Mouse (Mus musculus) C2C12 (cell line): Measurements from ENCODE around the gene Fev. TPM values are rescaled to one million over a fixed set of nuclear protein-coding genes. Genes with fewer than 3 reads are reported as not detected.

Experiments
- H3K27me3 ChIP-seq: one replicate; pipeline ENCODE4 v1.6.1; 2011; ENCODE audit not compliant: control insufficient read depth, insufficient read depth, insufficient read length
- H3K36me3 ChIP-seq: one replicate; pipeline ENCODE4 v1.6.1; 2011; ENCODE audit not compliant: control insufficient read depth, insufficient read depth
- H3K4me3 ChIP-seq: one replicate; pipeline ENCODE4 v1.5.1; 2011; ENCODE audit warnings: mild to moderate bottlenecking, control low read depth; ENCODE audit not compliant: poor library complexity, insufficient read depth, severe bottlenecking
- H3K79me2 ChIP-seq: one replicate; pipeline ENCODE4 v1.6.1; 2011; ENCODE audit not compliant: control insufficient read depth, insufficient read depth
- H3K79me3 ChIP-seq: one replicate; pipeline ENCODE4 v1.6.1; 2011; ENCODE audit warnings: low read depth, control low read depth
- H3ac ChIP-seq: one replicate; pipeline ENCODE3; 2011; ENCODE audit warnings: low read depth; ENCODE audit not compliant: control insufficient read depth, insufficient read length
- CEBPB ChIP-seq: IDR thresholded peaks from one replicate; pipeline ENCODE4 v1.6.1; 2011; ENCODE audit warnings: low read depth, mild to moderate bottlenecking, control low read depth, moderate library complexity
- CTCF ChIP-seq: IDR thresholded peaks from one replicate; pipeline ENCODE4 v1.5.1; 2011; ENCODE audit not compliant: control insufficient read depth, insufficient read depth, insufficient read length
- FOSL1 ChIP-seq: IDR thresholded peaks from one replicate; pipeline ENCODE4 v1.8.0; 2011; ENCODE audit warnings: mild to moderate bottlenecking, low read length; ENCODE audit not compliant: poor library complexity, insufficient read depth, severe bottlenecking
- MAX ChIP-seq: IDR thresholded peaks from one replicate; pipeline ENCODE4 v1.6.1; 2011; ENCODE audit warnings: mild to moderate bottlenecking, control low read depth
- MYOD1 ChIP-seq: IDR thresholded peaks from one replicate; pipeline ENCODE4 v1.6.1; 2011; ENCODE audit warnings: low read depth; ENCODE audit not compliant: control insufficient read depth, insufficient read length
- MYOG ChIP-seq: IDR thresholded peaks from one replicate; pipeline ENCODE4 v1.6.1; 2011; ENCODE audit not compliant: control insufficient read depth, insufficient read length; ENCODE audit errors: extremely low read depth
- USF1 ChIP-seq: IDR thresholded peaks from one replicate; pipeline ENCODE4 v1.6.1; 2011; ENCODE audit warnings: low read depth, mild to moderate bottlenecking, control low read depth, moderate library complexity
- polyA plus RNA-seq: library from polyadenylated mRNA; unstranded; fragments of >200 nt; fragmentation: generic; extraction: Trizol; gene quantifications from one replicate; pipeline ENCODE4 v1.2.1, GENCODE M21; 2012; ENCODE audit warnings: missing spikeins

Fev gene
- polyA plus RNA-seq, 1 experiment = not detected

DNA sequence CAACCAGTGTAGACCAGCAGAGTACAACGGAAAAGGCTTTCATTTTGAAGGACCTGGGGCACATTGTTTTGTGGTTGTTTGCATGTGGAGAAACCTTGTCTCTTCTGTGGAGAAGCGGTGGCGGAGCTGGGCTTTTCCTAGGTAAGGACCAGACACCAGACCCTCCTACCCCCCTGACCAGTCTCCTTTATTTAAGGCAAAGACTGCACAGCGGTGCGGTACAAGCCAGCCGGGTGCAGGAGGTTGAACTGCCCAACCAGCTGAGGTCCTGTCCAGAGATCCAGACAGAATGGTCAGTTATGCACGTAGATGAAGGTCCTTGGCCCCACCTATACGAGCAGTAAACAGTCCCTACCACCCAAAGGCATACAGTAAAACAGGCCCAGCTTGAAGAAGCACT lies 2.4 kb downstream of the Fev start:
- Histone ChIP-seq H3K4me3 (no peak overlapping the region), H3K79me3 (no peaks in the 10 kb centered on the region), H3K79me2 (no peaks in the 10 kb centered on the region), H3ac (no peak overlapping the region), H3K27me3 (peaks cover 76% of the 10 kb centered on the region), H3K36me3 (no peaks in the 10 kb centered on the region)
- no peak for TF ChIP-seq MYOG
- TF ChIP-seq MYOD1 = no peak
- TF ChIP-seq CEBPB = no peak
- no peak for TF ChIP-seq MAX
- TF ChIP-seq FOSL1 = no peak
- TF ChIP-seq CTCF = no peak
- TF ChIP-seq USF1 = no peak

DNA sequence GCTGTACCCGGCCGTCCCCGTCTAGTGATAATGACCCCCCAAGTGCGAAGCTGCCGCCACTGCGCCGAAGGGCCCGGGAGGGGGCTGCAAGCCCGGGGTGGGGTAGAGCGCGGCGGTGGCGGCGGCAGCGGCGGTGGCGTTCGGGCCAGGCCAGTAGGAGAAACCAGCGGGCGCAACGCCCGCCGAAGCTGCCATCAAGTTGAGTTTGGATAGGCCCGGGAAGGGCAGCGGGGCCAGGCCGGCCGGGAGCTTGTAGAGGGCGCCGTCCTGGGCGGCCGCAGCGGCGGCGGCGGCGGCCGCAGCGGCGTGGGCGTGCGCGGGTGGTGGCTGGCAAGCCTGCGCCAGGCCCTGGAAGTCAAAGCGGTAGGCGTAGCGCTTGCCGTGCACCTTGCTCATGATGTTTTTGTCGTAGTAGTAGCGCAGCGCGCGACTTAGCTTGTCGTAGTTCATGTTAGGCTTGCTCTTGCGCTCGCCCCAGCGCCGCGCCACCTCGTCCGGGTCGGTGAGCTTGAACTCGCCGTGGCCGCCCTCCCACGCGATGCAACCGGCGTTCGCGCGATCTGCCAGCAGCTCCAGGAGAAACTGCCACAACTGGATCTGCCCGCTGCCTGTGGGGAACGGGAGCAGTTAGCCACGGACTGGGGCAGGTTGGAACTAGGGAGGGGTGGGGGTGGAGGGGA lies 3.0 kb downstream of the Fev start:
- Histone ChIP-seq H3K79me3 (no peaks in the 10 kb centered on the region), H3K4me3 (no peak overlapping the region), H3K27me3 (peaks cover 72% of the 10 kb centered on the region), H3K36me3 (no peaks in the 10 kb centered on the region), H3ac (no peak overlapping the region), H3K79me2 (no peaks in the 10 kb centered on the region)
- TF ChIP-seq MYOD1 = no peak
- no peak for TF ChIP-seq CEBPB
- no peak for TF ChIP-seq USF1
- TF ChIP-seq MYOG = no peak
- no peak for TF ChIP-seq FOSL1
- TF ChIP-seq CTCF = no peak
- TF ChIP-seq MAX = no peak

DNA sequence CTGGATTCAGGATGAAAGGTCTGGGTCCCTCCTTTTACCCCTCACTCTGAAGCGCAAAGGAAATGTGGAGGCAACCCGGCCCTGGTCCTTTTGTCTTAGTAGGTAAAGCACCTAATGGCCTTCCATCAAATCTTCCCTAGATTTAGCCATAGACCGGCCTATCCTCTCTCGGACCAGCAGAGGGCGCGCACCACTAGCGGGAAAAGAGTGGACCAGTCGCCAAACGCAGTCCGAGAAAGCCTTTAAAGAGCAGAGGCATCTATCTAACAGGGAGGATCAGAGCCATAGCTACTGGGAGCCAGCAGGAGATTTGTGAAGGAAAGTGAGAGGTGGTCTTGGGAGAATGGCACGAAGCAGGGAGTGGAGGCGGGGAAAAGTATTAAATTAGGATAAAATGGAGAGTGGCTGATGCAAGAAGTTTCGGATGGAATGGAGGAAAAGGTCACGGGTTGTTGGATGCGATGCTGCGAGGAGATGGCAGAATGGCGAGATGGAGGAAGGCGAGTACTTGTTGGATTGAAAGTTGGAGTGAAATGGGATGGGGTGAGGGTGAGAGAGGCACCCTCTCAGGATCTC lies 4.3 kb downstream of the Fev start:
- TF ChIP-seq CTCF (peak; percentile 68), MAX (no peak), MYOG (no peak)
- no peak overlapping the region for H3ac ChIP-seq
- H3K36me3 ChIP-seq = no peaks in the 10 kb centered on the region
- H3K27me3 ChIP-seq = peaks cover 59% of the 10 kb centered on the region
- no peak overlapping the region for H3K4me3 ChIP-seq
- H3K79me2 ChIP-seq = no peaks in the 10 kb centered on the region
- no peaks in the 10 kb centered on the region for H3K79me3 ChIP-seq

DNA sequence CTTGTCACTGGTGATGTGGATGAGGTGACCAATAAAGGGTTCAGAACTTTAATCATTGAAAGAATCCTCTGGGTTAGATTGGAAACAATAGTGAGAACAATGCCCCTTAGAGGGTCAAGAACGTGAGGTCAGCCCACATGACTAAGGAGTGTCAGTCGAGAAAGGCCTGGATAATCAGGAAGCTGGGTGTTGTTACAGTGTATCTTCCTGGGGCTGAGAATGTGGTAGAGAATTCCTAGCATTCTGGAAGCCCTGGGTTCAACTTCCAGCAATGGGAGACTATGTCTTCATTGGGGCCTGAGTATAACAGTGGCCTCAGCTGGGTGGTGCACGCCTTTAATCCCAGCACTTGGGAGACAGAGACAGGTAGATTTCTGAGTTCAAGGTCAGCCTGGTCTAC lies 8.0 kb downstream of the Fev start:
- no peaks in the 10 kb centered on the region for H3K79me2 ChIP-seq
- H3K27me3 ChIP-seq = peaks cover 35% of the 10 kb centered on the region
- no peak overlapping the region for H3K4me3 ChIP-seq
- H3ac ChIP-seq = no peak overlapping the region
- TF ChIP-seq CEBPB (no peak), CTCF (no peak), MYOD1 (no peak)
- no peaks in the 10 kb centered on the region for H3K36me3 ChIP-seq
- H3K79me3 ChIP-seq = no peaks in the 10 kb centered on the region

DNA sequence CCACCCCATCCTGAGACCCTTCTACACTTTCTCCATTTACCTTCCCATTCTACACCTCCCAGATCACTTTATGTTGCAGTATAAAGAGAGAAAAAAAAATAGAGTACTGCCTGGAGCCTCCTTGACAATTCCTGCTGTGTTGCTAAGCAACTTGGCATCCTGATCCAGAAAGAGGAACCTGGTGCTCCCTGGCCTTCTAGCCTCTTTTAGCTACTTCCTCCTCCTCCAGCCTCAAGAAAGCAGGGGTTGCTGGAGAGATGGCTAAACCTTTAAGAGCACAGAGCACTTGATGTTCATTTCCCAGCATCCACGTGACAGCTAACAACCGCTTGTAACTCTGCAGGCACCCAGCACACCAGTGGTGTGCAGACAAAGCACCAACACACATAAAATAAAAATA lies 13.0 kb downstream of the Fev start:
- no peaks in the 10 kb centered on the region for H3K79me2 ChIP-seq
- H3K79me3 ChIP-seq = no peaks in the 10 kb centered on the region
- no peak overlapping the region for H3ac ChIP-seq
- peaks cover 54% of the 10 kb centered on the region for H3K27me3 ChIP-seq
- no peak overlapping the region for H3K4me3 ChIP-seq
- no peaks in the 10 kb centered on the region for H3K36me3 ChIP-seq
- TF ChIP-seq MAX = no peak
- TF ChIP-seq MYOG = no peak
- no peak for TF ChIP-seq CTCF
- no peak for TF ChIP-seq USF1
- no peak for TF ChIP-seq MYOD1
- no peak for TF ChIP-seq CEBPB
- TF ChIP-seq FOSL1 = no peak

DNA sequence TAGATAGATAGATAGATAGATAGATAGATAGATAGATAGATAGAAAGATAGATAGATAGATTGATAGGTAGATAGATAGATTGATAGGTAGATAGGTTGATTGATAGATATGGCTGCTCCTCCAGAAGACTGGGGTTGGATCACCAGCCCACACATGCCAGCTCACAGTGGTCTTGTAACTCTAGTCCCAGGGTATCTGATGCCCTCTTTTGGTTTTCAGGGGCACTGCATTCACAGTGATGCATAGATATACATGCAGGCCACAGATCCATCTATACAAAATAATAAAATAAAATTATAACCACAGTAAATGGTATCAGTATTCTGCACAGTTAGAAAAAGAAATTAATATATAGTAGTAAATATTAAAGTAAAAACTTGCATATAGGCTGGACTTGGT lies 23.4 kb downstream of the Fev start:
- Histone ChIP-seq H3K36me3 (no peaks in the 10 kb centered on the region), H3ac (no peak overlapping the region), H3K79me2 (no peaks in the 10 kb centered on the region), H3K4me3 (no peak overlapping the region), H3K27me3 (peaks cover 12% of the 10 kb centered on the region), H3K79me3 (no peaks in the 10 kb centered on the region)
- TF ChIP-seq CTCF (no peak), MYOG (no peak), USF1 (no peak), FOSL1 (no peak), MAX (no peak), CEBPB (no peak), MYOD1 (no peak)
